Comparison of ENCODE assay signal across 12 mouse cellular contexts in genomic region chr17:53659738-53660137, GRCm38 (mm10). TPM values are rescaled to one million over a fixed set of nuclear protein-coding genes. Genes with fewer than 3 reads are reported as not detected.
A peak's percentile ranks its signal among the peaks of the same experiment; 100 is the strongest.
DNase-seq lines count a peak whose midpoint lies in the region; ATAC-seq and TF ChIP-seq lines count a peak whose summit lies in the region.
"Had no signal": no experiment of that assay in that cellular context is flagged by ENCODE, and none has a peak within 500 bp of the region (broad histone marks: within the 10 kb centered on the region; RNA-seq: fewer than 3 reads in every experiment).

No protein-coding gene starts in this region.

- WGBS in forebrain, embryonic 16.5 days, result 15% methylated on average over 4 of the region's 4 CpGs
- WGBS in midbrain, postnatal 0 days, result 24% methylated on average over 4 of the region's 4 CpGs

- 0 out of 2 replicates have a peak overlapping the region, but pooled peaks have one; percentile 10 for H3K27ac ChIP-seq in forebrain, embryonic 16.5 days (ENCODE audit: low read length)
- no peak overlapping the region for H3K27ac ChIP-seq in midbrain, postnatal 0 days (ENCODE audit: low read depth, low read length)
- H3K27ac ChIP-seq: embryonic facial prominence, embryonic 13.5 days; heart, embryonic 13.5 days; layer of hippocampus, adult 2 months had no signal

- ATAC-seq in cerebellum, adult (ENCODE audit: insufficient number of reproducible peaks, low FRiP score, low TSS enrichment), result no peak
- ATAC-seq in forebrain, embryonic 16.5 days, result peak; percentile 86
- ATAC-seq in midbrain, postnatal 0 days (ENCODE audit: low FRiP score), result no peak
- ATAC-seq in megakaryocyte, adult 5-6 weeks (ENCODE audit: poor library complexity, severe bottlenecking), result no peak

- peak; percentile 23 to 38 for DNase-seq in cerebellum, adult 18-20 months
- DNase-seq in kidney, postnatal 25 days, result peak; percentile 25 to 47
- DNase-seq in kidney, adult 11 months, result no peak
- peak; percentile 58 for DNase-seq in midbrain, postnatal 0 days (ENCODE audit: low spot score)
- no peak for DNase-seq in thymus, postnatal 25 days
- DNase-seq: lung, postnatal 4 days had no signal

- TF ChIP-seq CTCF in midbrain, postnatal 0 days (IDR thresholded peaks at IDR 0.05), result no peak

- H3K4me2 ChIP-seq in forebrain, embryonic 16.5 days (ENCODE audit: low read length), result no peak overlapping the region
- no peak overlapping the region for H3K4me2 ChIP-seq in midbrain, postnatal 0 days (ENCODE audit: low read depth, low read length, poor library complexity, severe bottlenecking)
- H3K4me2 ChIP-seq: embryonic facial prominence, embryonic 13.5 days; heart, embryonic 13.5 days had no signal

- peaks cover 13% of the 10 kb centered on the region for H3K4me1 ChIP-seq in forebrain, embryonic 16.5 days (replicated peaks; ENCODE audit: control insufficient read depth, insufficient read depth, low read length)
- no peaks in the 10 kb centered on the region for H3K4me1 ChIP-seq in midbrain, postnatal 0 days (ENCODE audit: insufficient read depth, low read length)
- H3K4me1 ChIP-seq: embryonic facial prominence, embryonic 13.5 days had no signal

- no peak overlapping the region for H3K4me3 ChIP-seq in forebrain, embryonic 16.5 days (replicated peaks; ENCODE audit: low read length)
- H3K4me3 ChIP-seq in midbrain, postnatal 0 days (ENCODE audit: low read depth, low read length), result no peak overlapping the region
- H3K4me3 ChIP-seq: embryonic facial prominence, embryonic 13.5 days; heart, embryonic 13.5 days; layer of hippocampus, adult 2 months had no signal

- no peak overlapping the region for H3K9ac ChIP-seq in forebrain, embryonic 16.5 days (replicated peaks; ENCODE audit: low read depth, low read length)
- no peak overlapping the region for H3K9ac ChIP-seq in midbrain, postnatal 0 days (replicated peaks; ENCODE audit: low read length, poor library complexity, severe bottlenecking)
- H3K9ac ChIP-seq: embryonic facial prominence, embryonic 13.5 days; heart, embryonic 13.5 days had no signal

- H3K9me3 ChIP-seq in forebrain, embryonic 16.5 days (ENCODE audit: control insufficient read depth, low read length), result no peaks in the 10 kb centered on the region
- no peaks in the 10 kb centered on the region for H3K9me3 ChIP-seq in midbrain, postnatal 0 days (ENCODE audit: low read length)
- H3K9me3 ChIP-seq: embryonic facial prominence, embryonic 13.5 days; heart, embryonic 13.5 days had no signal

- H3K36me3 ChIP-seq in forebrain, embryonic 16.5 days (ENCODE audit: control insufficient read depth, insufficient read depth), result no peaks in the 10 kb centered on the region
- peaks cover 7% of the 10 kb centered on the region; the same call in 1 of the 2 replicates for H3K36me3 ChIP-seq in midbrain, postnatal 0 days (ENCODE audit: insufficient read depth, low read length)

- no peaks in the 10 kb centered on the region for H3K27me3 ChIP-seq in forebrain, embryonic 16.5 days (replicated peaks; ENCODE audit: control insufficient read depth, insufficient read depth, low read length)
- no peaks in the 10 kb centered on the region for H3K27me3 ChIP-seq in midbrain, postnatal 0 days (ENCODE audit: insufficient read depth, low read length)
- H3K27me3 ChIP-seq: embryonic facial prominence, embryonic 13.5 days; heart, embryonic 13.5 days had no signal

RNA-seq across cellular contexts. Expression of gene Sgo1, which starts 29.4 kb away (rescaled TPM):
- 11.1 and 13.4 TPM in 2 replicates for polyA plus RNA-seq in forebrain, embryonic 16.5 days (2015; fragmentation: Nextera tagmentation; extraction: Ambion mirVana)
- 1.4 and 2.2 TPM in 2 replicates for total RNA-seq in midbrain, postnatal 0 days (2014; rRNA removed)
- 2.2 and 3.5 TPM in 2 replicates for polyA plus RNA-seq in midbrain, postnatal 0 days (2015; fragmentation: Nextera tagmentation; extraction: Ambion mirVana)
- 28.5 and 36.5 TPM in 2 replicates for total RNA-seq in megakaryocyte, adult 5-6 weeks (2015)
- 68.3 and 70.9 TPM in 2 replicates for total RNA-seq in megakaryocyte, adult 5-6 weeks (2017)

Comparison
In these comparisons a context has a peak if more than half of its experiments do, and no peak if none do; other contexts are left out.
1. DNase-seq: peak in cerebellum, adult 18-20 months (2 of 2), kidney, postnatal 25 days (2 of 2) and midbrain, postnatal 0 days (single experiment); none in kidney, adult 11 months (single experiment) and thymus, postnatal 25 days (single experiment).